Mouse (Mus musculus) hindbrain, embryonic 14.5 days (tissue): Measurements from ENCODE around the gene Ppp2r1b. TPM values are rescaled to one million over a fixed set of nuclear protein-coding genes. Genes with fewer than 3 reads are reported as not detected.

Experiments
- ATAC-seq: fragments of 200-750 bp; cut with Nextera tagmentation; 2 replicates; pipeline ENCODE4 v1.8.0; 2017; ENCODE audit warnings: moderate number of reproducible peaks, mild to moderate bottlenecking, moderate TSS enrichment, moderate library complexity; ENCODE audit not compliant: low FRiP score
- DNase-seq: peaks from one replicate; pipeline ENCODE4 v3.0.0-alpha.2; 2015; ENCODE audit warnings: low spot score
- H3K27ac ChIP-seq: fragments of 300-500 bp; sonication (generic); 2 replicates; pipeline ENCODE4 v1.5.1; 2014; ENCODE audit warnings: mild to moderate bottlenecking, moderate library complexity
- H3K27me3 ChIP-seq: fragments of 300-500 bp; sonication (generic); 2 replicates; pipeline ENCODE4 v1.6.1; 2014; ENCODE audit warnings: mild to moderate bottlenecking, low read length, mixed read lengths; ENCODE audit not compliant: control insufficient read depth, insufficient read depth
- H3K36me3 ChIP-seq: fragments of 300-500 bp; sonication (generic); replicated peaks from 2 replicates; pipeline ENCODE4 v1.6.1; 2014; ENCODE audit not compliant: control insufficient read depth, insufficient read depth
- H3K4me1 ChIP-seq: fragments of 300-500 bp; sonication (generic); replicated peaks from 2 replicates; pipeline ENCODE4 v1.6.1; 2014; ENCODE audit warnings: antibody characterized with exemption, low read length, mixed read lengths; ENCODE audit not compliant: control insufficient read depth, insufficient read depth
- H3K4me2 ChIP-seq: fragments of 300-500 bp; sonication (generic); replicated peaks from 2 replicates; pipeline ENCODE4 v1.6.1; 2014; ENCODE audit warnings: mild to moderate bottlenecking, moderate library complexity
- H3K4me3 ChIP-seq: fragments of 300-500 bp; sonication (generic); replicated peaks from 2 replicates; pipeline ENCODE4 v1.5.1; 2014; ENCODE audit warnings: mild to moderate bottlenecking, low read length
- H3K9ac ChIP-seq: fragments of 300-500 bp; sonication (generic); 2 replicates; pipeline ENCODE4 v1.6.1; 2014
- H3K9me3 ChIP-seq: fragments of 300-500 bp; sonication (generic); 2 replicates; pipeline ENCODE4 v1.6.1; 2016; ENCODE audit warnings: low read length; ENCODE audit not compliant: control insufficient read depth
- WGBS: fragments of 180-500 bp; shearing (Covaris S2); extraction: QIAGEN DNeasy Blood & Tissue Kit; methylation state at CpG from one replicate; pipeline ENCODE4 v1.1.7; 2014; 5-methylcytosine and 5-hydroxymethylcytosine counted together
- polyA plus RNA-seq: library from polyadenylated mRNA; unstranded; fragments of >200 nt; fragmentation: Nextera tagmentation; extraction: Ambion mirVana; gene quantifications from 2 replicates; pipeline ENCODE4 v1.2.1, GENCODE M21; 2014

The Ppp2r1b gene
- polyA plus RNA-seq, 1 experiment from 2014 or later, result 49.0 TPM

DNA sequence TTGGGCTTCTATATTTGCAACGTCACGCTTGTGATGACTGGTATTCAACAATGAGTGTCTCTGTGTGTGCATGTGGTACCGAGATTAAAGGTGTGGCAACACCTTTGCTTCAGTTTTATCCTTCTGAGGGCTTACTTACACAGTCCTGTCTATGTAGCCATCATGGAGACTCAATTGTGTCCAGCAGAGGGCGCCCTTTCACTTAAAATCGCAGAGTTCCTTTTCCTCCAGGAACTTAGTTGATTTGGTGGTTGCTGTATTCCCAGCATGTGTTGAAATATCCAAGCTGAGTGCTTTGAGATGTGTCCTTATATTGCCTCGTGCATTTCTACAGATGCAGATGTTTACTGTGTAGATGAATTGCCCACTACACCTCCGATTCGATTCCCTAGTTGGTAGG is 4.1 kb downstream of the Ppp2r1b start:
- Histone ChIP-seq H3K9ac (no peak overlapping the region), H3K27ac (no peak overlapping the region), H3K27me3 (no peaks in the 10 kb centered on the region), H3K9me3 (no peaks in the 10 kb centered on the region), H3K4me3 (no peak overlapping the region), H3K4me1 (no peaks in the 10 kb centered on the region; the same call in 1 of the 2 replicates), H3K36me3 (peaks cover 9% of the 10 kb centered on the region), H3K4me2 (no peak overlapping the region)
- 25% methylated on average over 8 of the region's 8 CpGs for WGBS
- ATAC-seq, result peak; percentile 77
- peak; percentile 96 for DNase-seq

DNA sequence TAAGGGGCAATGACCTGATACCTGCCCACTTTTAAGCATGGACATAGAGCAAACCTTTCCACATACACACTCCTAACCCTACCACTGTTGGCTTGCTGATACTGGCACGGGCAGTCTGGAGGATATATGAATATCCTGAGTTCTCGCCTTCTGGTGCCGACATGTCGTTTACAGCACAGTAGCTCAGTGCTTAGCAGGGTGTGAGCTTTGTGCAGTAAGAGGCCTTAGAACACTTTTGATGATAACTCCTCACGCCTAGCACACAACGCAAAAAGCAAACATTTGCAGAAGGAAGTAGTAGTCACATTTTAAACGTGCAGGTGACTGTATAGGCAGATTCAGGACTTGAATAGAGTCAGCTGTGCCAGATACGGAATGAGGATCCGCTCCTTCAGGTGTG is 4.7 kb downstream of the Ppp2r1b start:
- ATAC-seq, result no peak
- Histone ChIP-seq H3K36me3 (peaks cover 4% of the 10 kb centered on the region; the same call in 1 of the 2 replicates), H3K4me3 (no peak overlapping the region), H3K4me1 (no peaks in the 10 kb centered on the region; the same call in 1 of the 2 replicates), H3K9ac (no peak overlapping the region), H3K9me3 (no peaks in the 10 kb centered on the region), H3K4me2 (no peak overlapping the region), H3K27ac (no peak overlapping the region), H3K27me3 (no peaks in the 10 kb centered on the region)
- no peak for DNase-seq
- WGBS, result 84% methylated on average over 9 of the region's 9 CpGs

DNA sequence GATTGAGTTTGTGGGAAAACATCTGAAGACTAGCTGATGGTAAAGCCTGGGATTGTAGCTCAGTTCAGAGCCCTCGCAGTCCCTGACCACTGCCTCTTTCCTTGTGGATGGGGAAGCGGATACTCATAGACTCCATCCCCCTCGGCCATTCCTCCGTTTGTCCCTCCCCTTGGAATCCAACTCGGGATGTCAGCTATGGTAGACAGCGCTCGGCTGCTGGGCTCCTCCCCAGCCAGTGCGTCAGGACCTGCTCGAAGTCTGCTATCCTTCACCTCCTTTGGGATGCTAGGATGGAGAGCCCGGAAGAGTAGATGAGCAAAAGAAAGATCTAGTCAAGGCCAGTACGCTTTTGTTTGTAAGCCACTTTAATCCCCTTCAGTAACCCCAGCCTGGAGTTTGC is 5.2 kb downstream of the Ppp2r1b start:
- Histone ChIP-seq H3K4me2 (no peak overlapping the region), H3K4me3 (no peak overlapping the region), H3K36me3 (no peaks in the 10 kb centered on the region), H3K9ac (no peak overlapping the region), H3K27ac (no peak overlapping the region), H3K9me3 (no peaks in the 10 kb centered on the region), H3K27me3 (no peaks in the 10 kb centered on the region), H3K4me1 (no peaks in the 10 kb centered on the region; the same call in 1 of the 2 replicates)
- ATAC-seq, result no peak
- no peak for DNase-seq
- 33% methylated on average over 11 of the region's 11 CpGs for WGBS

DNA sequence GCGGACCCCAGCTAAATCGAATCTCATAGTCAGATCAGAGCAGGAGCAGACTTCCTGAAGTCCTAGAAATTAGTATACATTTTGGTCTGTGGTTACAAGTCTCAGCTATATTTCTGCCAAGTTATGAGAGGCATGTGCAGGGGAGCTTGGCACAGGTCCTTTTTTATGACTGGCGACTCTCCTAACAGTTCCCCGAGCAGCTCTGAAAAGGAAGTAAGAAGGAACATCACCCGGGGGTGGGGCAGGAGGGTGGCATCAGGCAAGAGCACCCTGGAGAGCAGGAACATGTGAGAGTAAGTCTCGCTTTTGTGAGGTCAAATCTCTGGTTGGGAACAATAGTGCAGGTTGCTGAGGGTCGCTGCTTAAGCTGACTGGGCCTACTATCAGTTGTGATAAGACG is 5.6 kb downstream of the Ppp2r1b start:
- Histone ChIP-seq H3K36me3 (no peaks in the 10 kb centered on the region), H3K27ac (no peak overlapping the region), H3K4me3 (no peak overlapping the region), H3K27me3 (no peaks in the 10 kb centered on the region), H3K4me1 (no peaks in the 10 kb centered on the region; the same call in 1 of the 2 replicates), H3K4me2 (no peak overlapping the region), H3K9me3 (no peaks in the 10 kb centered on the region), H3K9ac (no peak overlapping the region)
- no peak for DNase-seq
- no peak for ATAC-seq
- 63% methylated on average over 8 of the region's 8 CpGs for WGBS

DNA sequence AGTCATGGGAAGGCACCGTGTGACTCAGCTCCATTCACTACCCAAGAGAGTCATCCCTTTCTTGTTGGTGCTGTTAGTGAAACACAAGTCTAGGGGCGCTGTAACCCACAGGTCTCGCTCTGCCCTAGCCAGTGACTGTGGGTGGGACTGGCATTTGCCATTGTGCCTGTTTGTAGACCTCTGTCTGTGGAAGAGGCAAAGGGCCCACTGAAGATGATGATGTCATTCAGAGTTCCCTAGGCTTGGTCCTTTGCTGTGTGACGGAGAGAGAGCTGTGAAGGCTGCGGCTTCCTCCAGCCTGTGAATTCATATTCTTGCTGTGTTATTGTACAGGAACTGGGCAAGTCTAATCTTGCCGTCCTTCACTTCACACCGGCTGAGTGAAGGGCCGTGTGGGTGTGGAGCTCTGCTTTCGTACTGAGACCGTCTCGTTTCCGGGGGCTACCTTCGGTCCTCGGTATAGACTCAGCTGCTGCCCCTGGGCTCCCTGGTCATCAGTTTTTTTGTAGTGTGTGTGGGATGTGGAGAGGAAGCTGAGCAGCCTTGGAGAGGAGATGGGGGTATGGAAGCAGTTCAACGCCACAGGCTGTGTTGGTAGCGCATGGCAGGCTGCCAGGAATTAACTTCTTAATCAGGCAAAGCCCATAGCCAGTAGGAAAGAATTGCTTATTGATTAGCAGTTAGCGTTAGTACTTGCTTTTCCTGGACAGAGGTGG is 7.7 kb downstream of the Ppp2r1b start:
- WGBS, result 69% methylated on average over 17 of the region's 17 CpGs
- Histone ChIP-seq H3K4me3 (no peak overlapping the region), H3K9ac (no peak overlapping the region), H3K27ac (no peak overlapping the region), H3K4me1 (peaks cover 4% of the 10 kb centered on the region), H3K36me3 (no peaks in the 10 kb centered on the region), H3K4me2 (0 out of 2 replicates have a peak overlapping the region, but pooled peaks have one; percentile 7), H3K9me3 (no peaks in the 10 kb centered on the region), H3K27me3 (no peaks in the 10 kb centered on the region)
- ATAC-seq (no peak), DNase-seq (no peak)

DNA sequence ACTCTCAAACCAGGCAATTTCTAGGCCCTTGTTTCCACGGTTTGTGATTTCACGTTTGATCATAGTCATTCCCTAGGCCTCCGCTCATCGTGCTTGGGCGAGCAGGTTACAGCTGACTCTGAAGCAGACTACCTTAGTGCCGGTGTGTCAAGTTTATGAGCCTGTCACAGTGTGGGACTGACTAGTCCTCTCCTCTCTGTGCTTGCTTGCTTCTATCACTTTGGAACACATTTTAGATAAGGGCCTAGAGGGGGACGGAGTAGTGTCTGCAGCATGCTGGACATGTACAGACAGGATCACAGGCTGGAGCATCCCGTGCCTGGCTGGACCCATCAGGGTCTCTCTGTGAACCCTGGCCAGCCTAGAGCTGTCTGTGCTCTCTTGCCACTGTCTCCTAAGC is 9.3 kb downstream of the Ppp2r1b start:
- ATAC-seq, result no peak
- H3K27ac ChIP-seq, result no peak overlapping the region
- H3K9ac ChIP-seq, result no peak overlapping the region
- no peak overlapping the region for H3K4me3 ChIP-seq
- 68% methylated on average over 8 of the region's 8 CpGs for WGBS
- H3K4me1 ChIP-seq, result peaks cover 4% of the 10 kb centered on the region
- H3K27me3 ChIP-seq, result no peaks in the 10 kb centered on the region
- no peak overlapping the region for H3K4me2 ChIP-seq
- H3K36me3 ChIP-seq, result peaks cover 5% of the 10 kb centered on the region; the same call in 1 of the 2 replicates
- H3K9me3 ChIP-seq, result no peaks in the 10 kb centered on the region
- no peak for DNase-seq

DNA sequence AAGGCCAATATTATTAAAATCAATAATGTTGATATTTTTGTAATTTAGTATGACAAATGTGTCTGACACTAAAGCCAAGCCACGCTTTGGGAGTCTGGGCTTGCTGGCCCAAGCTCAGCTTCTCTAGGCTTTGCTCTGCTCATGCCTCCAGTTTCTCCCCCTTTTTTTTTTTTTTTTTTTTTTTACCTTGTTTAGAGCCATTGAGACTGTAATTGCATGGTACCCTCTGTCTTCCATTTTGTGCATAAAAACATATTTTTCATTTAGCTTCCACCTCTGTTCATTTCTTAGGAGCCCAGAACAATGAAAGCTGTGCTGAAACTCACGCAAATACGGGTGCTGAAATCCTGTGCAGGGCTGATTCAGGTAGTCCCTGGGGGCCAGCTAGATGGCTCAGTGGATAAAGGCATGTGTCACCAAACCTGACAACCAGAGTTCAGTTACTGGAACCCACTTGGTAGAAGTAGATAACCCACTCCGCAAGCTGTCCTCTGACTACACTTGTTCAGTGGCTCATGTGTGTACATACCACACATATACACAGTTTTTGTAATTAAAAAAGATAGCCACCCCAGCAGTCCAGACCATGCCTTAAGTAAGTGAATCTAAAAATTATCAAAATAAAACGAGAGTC is 10.1 kb downstream of the Ppp2r1b start:
- H3K27ac ChIP-seq, result no peak overlapping the region
- no peak overlapping the region for H3K4me3 ChIP-seq
- peaks cover 14% of the 10 kb centered on the region; the same call in 1 of the 2 replicates for H3K36me3 ChIP-seq
- no peaks in the 10 kb centered on the region for H3K9me3 ChIP-seq
- no peak overlapping the region for H3K4me2 ChIP-seq
- no peak overlapping the region for H3K9ac ChIP-seq
- DNase-seq (no peak), ATAC-seq (no peak)
- 92% methylated on average over 5 of the region's 5 CpGs for WGBS
- H3K4me1 ChIP-seq, result peaks cover 4% of the 10 kb centered on the region
- no peaks in the 10 kb centered on the region for H3K27me3 ChIP-seq

DNA sequence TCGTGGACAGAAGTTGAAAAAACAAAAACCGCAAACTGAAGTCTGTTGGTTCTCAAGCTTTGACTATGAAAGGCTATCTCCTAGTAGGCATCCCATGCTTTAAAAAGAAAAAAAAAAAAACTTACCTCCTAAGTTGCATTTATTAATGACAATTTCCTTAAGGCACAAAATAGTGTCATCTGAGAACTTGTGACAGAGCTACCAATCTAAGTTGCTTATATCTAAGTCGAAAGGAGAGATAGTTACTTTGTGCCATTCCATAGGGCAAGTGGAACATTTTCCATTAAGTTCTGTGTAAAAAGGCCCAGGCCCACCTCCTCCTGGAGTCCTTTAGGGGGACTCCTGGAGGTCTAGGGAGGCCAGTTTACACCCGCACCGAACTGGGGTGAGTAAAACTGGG is 10.7 kb downstream of the Ppp2r1b start:
- Histone ChIP-seq H3K9me3 (no peaks in the 10 kb centered on the region), H3K36me3 (peaks cover 18% of the 10 kb centered on the region; the same call in 1 of the 2 replicates), H3K4me1 (peaks cover 4% of the 10 kb centered on the region), H3K4me3 (peak overlapping the region; percentile 83; the same call in 1 of the 2 replicates), H3K4me2 (peak overlapping the region; percentile 79), H3K9ac (no peak overlapping the region), H3K27me3 (no peaks in the 10 kb centered on the region), H3K27ac (no peak overlapping the region)
- DNase-seq, result no peak
- no peak for ATAC-seq
- WGBS, result 74% methylated on average over 5 of the region's 5 CpGs

DNA sequence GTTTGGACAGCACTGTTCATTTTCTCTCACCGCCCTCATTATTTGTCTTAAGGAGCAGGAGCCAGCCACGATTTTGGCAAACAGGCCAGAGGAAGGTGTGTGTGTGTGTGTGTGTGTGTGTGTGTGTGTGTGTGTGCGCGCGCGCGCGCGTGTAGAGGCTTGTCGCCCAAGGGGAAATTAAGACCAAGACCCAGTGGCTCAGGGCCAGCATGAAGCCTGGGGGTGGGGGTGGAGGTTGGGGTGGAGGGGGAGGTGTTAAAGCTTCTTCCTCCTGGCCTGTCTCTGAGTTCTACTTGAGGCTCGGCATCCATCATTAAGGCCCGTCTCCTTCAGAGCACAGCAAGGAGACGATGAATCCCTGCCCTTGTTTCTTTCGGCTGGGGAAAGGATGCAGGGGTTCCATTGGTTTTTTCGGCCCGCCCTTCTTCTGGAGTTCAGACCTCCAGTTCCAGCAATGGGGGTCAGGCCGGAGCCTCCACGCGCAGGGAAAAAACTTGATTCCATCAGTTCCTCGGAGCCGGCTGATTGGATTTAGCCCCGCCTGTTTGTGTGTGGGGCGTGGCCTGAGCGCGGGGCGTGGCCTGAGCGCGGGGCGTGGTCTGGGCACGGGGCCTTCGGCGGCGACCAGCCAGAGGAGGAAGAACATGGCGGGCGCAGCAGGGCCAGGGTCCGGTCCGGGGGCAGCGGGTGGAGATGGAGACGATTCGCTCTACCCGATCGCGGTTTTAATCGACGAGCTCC is 11.4 kb downstream of the Ppp2r1b start:
- ATAC-seq, result peak; percentile 87
- DNase-seq, result peak; percentile 85
- Histone ChIP-seq H3K4me1 (peaks cover 4% of the 10 kb centered on the region), H3K27me3 (no peaks in the 10 kb centered on the region), H3K27ac (peak overlapping the region; percentile 78), H3K36me3 (peaks cover 25% of the 10 kb centered on the region), H3K4me2 (peak overlapping the region; percentile 79), H3K4me3 (peak overlapping the region; percentile 83), H3K9ac (peak overlapping the region; percentile 74), H3K9me3 (no peaks in the 10 kb centered on the region)
- WGBS, result under 1% methylated on average over 44 of the region's 45 CpGs
